Mouse (Mus musculus) monocyte, adult 5-6 weeks (primary cell): Measurements from ENCODE around the gene Dnajc7. TPM values are rescaled to one million over a fixed set of nuclear protein-coding genes. Genes with fewer than 3 reads are reported as not detected.
"Not testable (repeated sequence)": the region's sequence is repeated elsewhere in the genome, so short reads cannot be mapped to it uniquely, and the experiment has no call there.

ENCODE experiments used
- ATAC-seq: fragments of 153-309, 156-312 bp; replicated peaks from 2 replicates; pipeline ENCODE4 v1.8.0; 2017; ENCODE audit warnings: mild to moderate bottlenecking; ENCODE audit not compliant: low TSS enrichment, insufficient number of reproducible peaks, severe bottlenecking, poor library complexity, low FRiP score
- total RNA-seq: library from RNA; stranded (forward); fragments of 200-1000, 200-491, 200-594 nt; gene quantifications from 3 replicates; pipeline ENCODE4 v1.2.3, GENCODE M21; 2017

Gene Dnajc7
- total RNA-seq, 1 experiment from 2014 or later = 305 TPM

DNA sequence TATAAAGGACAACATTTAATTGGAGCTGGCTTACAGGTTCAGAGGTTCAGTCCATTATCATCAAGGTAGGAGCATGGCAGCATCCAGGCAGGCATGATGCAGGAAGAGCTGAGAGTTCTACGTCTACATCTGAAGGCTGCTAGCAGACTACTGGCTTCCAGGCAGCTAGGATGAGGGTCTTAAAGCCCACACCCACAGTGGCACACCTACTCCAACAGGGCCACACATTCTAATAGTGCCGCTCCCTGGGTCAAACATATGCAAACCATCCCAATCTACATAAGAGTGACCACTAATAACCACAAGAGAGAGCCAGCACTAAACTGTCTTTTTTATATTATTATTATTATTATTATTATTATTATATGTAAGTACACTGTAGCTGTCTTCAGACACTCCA lies 85.6 kb downstream of the Dnajc7 start:
- ATAC-seq = not testable (repeated sequence)

DNA sequence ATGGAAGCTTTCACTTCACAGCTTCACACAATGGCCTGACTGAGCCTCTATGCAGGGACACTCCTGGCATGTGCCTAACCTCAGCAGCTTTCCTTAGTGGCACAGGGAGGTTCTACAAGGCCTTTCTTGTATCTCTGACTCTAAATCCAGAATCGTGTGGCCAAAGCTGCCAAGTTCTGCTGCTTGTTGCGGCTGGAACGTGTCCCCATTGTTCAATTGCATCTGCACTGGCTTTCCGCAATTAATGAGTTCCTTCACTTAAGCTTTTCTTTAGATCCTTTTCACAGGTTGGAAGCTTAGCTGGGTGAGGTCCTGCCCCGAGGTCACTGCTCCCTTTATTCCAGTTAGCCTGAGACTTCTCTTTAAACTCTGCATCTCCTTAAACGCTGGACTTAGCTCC lies 86.1 kb downstream of the Dnajc7 start:
- ATAC-seq = no peak

Other genes starting within 250 kb of the Dnajc7 start
- 14.7 to 28.8 TPM (median 21.2 TPM) in 3 replicates for gene Jup, start 222.4 kb downstream of the Dnajc7 start, total RNA-seq
- gene P3h4, start 205.3 kb downstream of the Dnajc7 start, total RNA-seq = 0.64 to 5.3 TPM (median 3.1 TPM) in 3 replicates
- 0.57 to 4.4 TPM (median 2.1 TPM) in 3 replicates for gene Fkbp10, start 204.5 kb downstream of the Dnajc7 start, total RNA-seq
- 8.0 to 38.5 TPM (median 14.4 TPM) in 3 replicates for gene Nt5c3b, start 178.4 kb downstream of the Dnajc7 start, total RNA-seq
- 0.97 TPM in 1 of 3 replicates, not detected in the others for gene Klhl10, start 178.3 kb downstream of the Dnajc7 start, total RNA-seq
- gene Klhl11, start 147.4 kb downstream of the Dnajc7 start, total RNA-seq = 16.4 to 28.5 TPM (median 24.2 TPM) in 3 replicates
- gene Acly, start 92.2 kb downstream of the Dnajc7 start, total RNA-seq = 104 to 134 TPM (median 105 TPM) in 3 replicates
- gene Ttc25, start 74.6 kb downstream of the Dnajc7 start, total RNA-seq = 4.4 TPM in 1 of 3 replicates, not detected in the others
- gene Cnp, start 45.3 kb downstream of the Dnajc7 start, total RNA-seq = 22.6 to 33.8 TPM (median 25.9 TPM) in 3 replicates
- 49.6 to 69.8 TPM (median 54.5 TPM) in 3 replicates for gene Nkiras2, start 924 bp downstream of the Dnajc7 start, total RNA-seq
- 0.32 to 0.76 TPM (median 0.49 TPM) in 3 replicates for gene Zfp385c, start 72.3 kb upstream of the Dnajc7 start, total RNA-seq
- gene Dhx58, start 84.1 kb upstream of the Dnajc7 start, total RNA-seq = 26.9 to 31.5 TPM (median 28.6 TPM) in 3 replicates
- gene Kat2a, start 92.3 kb upstream of the Dnajc7 start, total RNA-seq = 6.1 to 9.9 TPM (median 7.1 TPM) in 3 replicates
- gene Hspb9, start 93.7 kb upstream of the Dnajc7 start, total RNA-seq = not detected in 3 replicates
- 163 to 176 TPM (median 171 TPM) in 3 replicates for gene Rab5c, start 118.0 kb upstream of the Dnajc7 start, total RNA-seq
- gene Kcnh4, start 139.8 kb upstream of the Dnajc7 start, total RNA-seq = not detected in 3 replicates
- gene Hcrt, start 142.8 kb upstream of the Dnajc7 start, total RNA-seq = not detected in 3 replicates
- 4.7 to 7.0 TPM (median 6.8 TPM) in 3 replicates for gene Ghdc, start 150.8 kb upstream of the Dnajc7 start, total RNA-seq
- gene Stat5b, start 230.6 kb upstream of the Dnajc7 start, total RNA-seq = 71.6 to 86.1 TPM (median 75.5 TPM) in 3 replicates
- 20.0 to 28.0 TPM (median 25.1 TPM) in 3 replicates for gene Stat5a, start 239.2 kb upstream of the Dnajc7 start, total RNA-seq